Mouse (Mus musculus) lung, embryonic 15.5 days (tissue): ENCODE data around the gene Gm853. TPM values are rescaled to one million over a fixed set of nuclear protein-coding genes. Genes with fewer than 3 reads are reported as not detected.

ENCODE experiments used
- ATAC-seq: fragments of 200-750 bp; cut with Nextera tagmentation; 2 replicates; pipeline ENCODE4 v1.8.0; 2017; ENCODE audit warnings: moderate number of reproducible peaks, borderline replicate concordance; ENCODE audit not compliant: low FRiP score, low TSS enrichment; ENCODE audit errors: extremely low read depth
- H3K27ac ChIP-seq: fragments of 300-500 bp; sonication (generic); 2 replicates; pipeline ENCODE4 v1.5.1; 2015; ENCODE audit warnings: moderate library complexity, mild to moderate bottlenecking, inconsistent platforms
- H3K27me3 ChIP-seq: fragments of 300-500 bp; sonication (generic); 2 replicates; pipeline ENCODE4 v1.6.1; 2015; ENCODE audit warnings: inconsistent platforms
- H3K36me3 ChIP-seq: fragments of 300-500 bp; sonication (generic); 2 replicates; pipeline ENCODE4 v1.6.1; 2015; ENCODE audit warnings: inconsistent platforms
- H3K4me1 ChIP-seq: fragments of 300-500 bp; sonication (generic); 2 replicates; pipeline ENCODE4 v1.6.1; 2015; ENCODE audit warnings: inconsistent platforms
- H3K4me2 ChIP-seq: fragments of 300-500 bp; sonication (generic); 2 replicates; pipeline ENCODE4 v1.6.1; 2015; ENCODE audit warnings: inconsistent platforms, mild to moderate bottlenecking, moderate library complexity
- H3K4me3 ChIP-seq: fragments of 300-500 bp; sonication (generic); 2 replicates; pipeline ENCODE4 v1.5.1; 2015; ENCODE audit warnings: mild to moderate bottlenecking, inconsistent platforms
- H3K9ac ChIP-seq: fragments of 300-500 bp; sonication (generic); 2 replicates; pipeline ENCODE4 v1.6.1; 2015; ENCODE audit warnings: inconsistent platforms
- H3K9me3 ChIP-seq: fragments of 300-500 bp; sonication (generic); 2 replicates; pipeline ENCODE4 v1.6.1; 2016; ENCODE audit warnings: inconsistent platforms
- WGBS: fragments of 180-500 bp; shearing (Covaris S2); methylation state at CpG from one replicate; pipeline ENCODE4 v1.1.7; 2015; 5-methylcytosine and 5-hydroxymethylcytosine counted together
- polyA plus RNA-seq: library from polyadenylated mRNA; unstranded; fragments of >200 nt; fragmentation: Nextera tagmentation; extraction: Ambion mirVana; gene quantifications from 2 replicates; pipeline ENCODE4 v1.2.1, GENCODE M21; 2015

Gm853 gene
- polyA plus RNA-seq, 1 experiment from 2014 or later: not detected

GRCm38 (mm10) chr4:130183023-130183422 is 39.2 kb downstream of the Gm853 start:
- ATAC-seq: no peak

GRCm38 (mm10) chr4:130181886-130182285 is 40.3 kb downstream of the Gm853 start:
- H3K27me3 ChIP-seq: no peaks in the 10 kb centered on the region
- no peaks in the 10 kb centered on the region for H3K9me3 ChIP-seq
- no peaks in the 10 kb centered on the region for H3K36me3 ChIP-seq
- ATAC-seq: no peak
- 21% methylated on average over 4 of the region's 4 CpGs for WGBS
- H3K4me1 ChIP-seq: peaks cover 41% of the 10 kb centered on the region
- H3K4me2 ChIP-seq: no peak overlapping the region
- H3K9ac ChIP-seq: no peak overlapping the region
- no peak overlapping the region for H3K27ac ChIP-seq
- H3K4me3 ChIP-seq: no peak overlapping the region

More at GRCm38 (mm10) chr4:130183023-130183422, 39.2 kb downstream of the Gm853 start:
- Histone ChIP-seq H3K27ac (no peak overlapping the region), H3K36me3 (no peaks in the 10 kb centered on the region), H3K4me3 (no peak overlapping the region), H3K27me3 (no peaks in the 10 kb centered on the region), H3K9me3 (no peaks in the 10 kb centered on the region), H3K9ac (no peak overlapping the region), H3K4me2 (no peak overlapping the region), H3K4me1 (peaks cover 30% of the 10 kb centered on the region)
- WGBS: 58% methylated on average over 13 of the region's 13 CpGs

DNA sequence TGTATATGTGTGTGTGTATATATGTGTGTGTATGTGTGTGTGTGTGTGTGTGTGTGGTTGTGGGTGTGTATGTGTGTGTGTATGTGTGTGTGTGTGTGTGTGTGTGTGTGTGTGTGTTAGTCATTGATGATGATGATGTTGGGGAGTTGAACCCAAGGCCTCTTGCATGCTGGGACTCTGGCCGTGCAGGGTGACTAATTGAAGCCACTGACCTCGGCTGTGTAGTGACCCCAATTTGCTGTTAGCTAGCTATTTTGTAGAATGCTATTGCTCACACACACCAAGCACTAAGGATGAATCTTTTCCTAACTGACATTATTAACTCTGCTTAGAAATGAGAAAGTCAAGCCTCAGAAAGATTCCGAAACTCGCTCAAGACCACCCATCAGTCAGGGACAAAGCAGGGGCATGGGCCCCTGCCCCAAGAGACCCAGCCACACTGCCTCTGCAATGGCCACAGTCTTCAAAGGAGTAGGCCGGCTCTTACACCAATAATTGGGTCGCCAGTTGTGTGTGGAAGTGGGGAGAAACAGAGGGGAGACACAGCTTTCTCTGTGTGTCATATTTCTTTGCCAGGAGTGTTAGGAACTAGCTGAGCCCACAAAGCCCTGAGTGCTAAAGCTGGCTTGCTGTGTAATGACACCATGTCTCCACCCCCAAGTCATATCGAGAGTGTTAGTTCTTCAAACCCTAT is 41.1 kb downstream of the Gm853 start:
- Histone ChIP-seq H3K4me2 (no peak overlapping the region), H3K27ac (no peak overlapping the region), H3K36me3 (no peaks in the 10 kb centered on the region), H3K9ac (no peak overlapping the region), H3K27me3 (no peaks in the 10 kb centered on the region), H3K4me3 (no peak overlapping the region), H3K4me1 (peaks cover 44% of the 10 kb centered on the region), H3K9me3 (no peaks in the 10 kb centered on the region)
- no peak for ATAC-seq
- WGBS: 66% methylated on average over 7 of the region's 7 CpGs

GRCm38 (mm10) chr4:130179876-130180275 is 42.3 kb downstream of the Gm853 start:
- H3K9me3 ChIP-seq: no peaks in the 10 kb centered on the region
- H3K9ac ChIP-seq: no peak overlapping the region
- H3K27ac ChIP-seq: no peak overlapping the region
- H3K36me3 ChIP-seq: no peaks in the 10 kb centered on the region
- 70% methylated on average over 3 of the region's 3 CpGs for WGBS
- no peak for ATAC-seq
- peaks cover 56% of the 10 kb centered on the region for H3K4me1 ChIP-seq
- no peaks in the 10 kb centered on the region for H3K27me3 ChIP-seq
- H3K4me3 ChIP-seq: no peak overlapping the region
- H3K4me2 ChIP-seq: no peak overlapping the region

GRCm38 (mm10) chr4:130177536-130177935 is 44.7 kb downstream of the Gm853 start:
- Histone ChIP-seq H3K27me3 (0 out of 2 replicates have a peak, but pooled peaks cover 8% of the 10 kb centered on the region), H3K4me1 (peaks cover 68% of the 10 kb centered on the region), H3K27ac (peak overlapping the region; percentile 82), H3K9me3 (no peaks in the 10 kb centered on the region), H3K36me3 (no peaks in the 10 kb centered on the region), H3K4me2 (0 out of 2 replicates have a peak overlapping the region, but pooled peaks have one; percentile 3), H3K4me3 (no peak overlapping the region), H3K9ac (no peak overlapping the region)
- no peak for ATAC-seq
- 42% methylated on average over 7 of the region's 7 CpGs for WGBS

GRCm38 (mm10) chr4:130177087-130177486 is 45.1 kb downstream of the Gm853 start:
- Histone ChIP-seq H3K4me1 (peaks cover 68% of the 10 kb centered on the region), H3K4me2 (0 out of 2 replicates have a peak overlapping the region, but pooled peaks have one; percentile 3), H3K9ac (no peak overlapping the region), H3K27ac (peak overlapping the region; percentile 82), H3K27me3 (0 out of 2 replicates have a peak, but pooled peaks cover 8% of the 10 kb centered on the region), H3K36me3 (no peaks in the 10 kb centered on the region), H3K4me3 (no peak overlapping the region), H3K9me3 (no peaks in the 10 kb centered on the region)
- no peak for ATAC-seq
- 27% methylated on average over 4 of the region's 4 CpGs for WGBS

DNA sequence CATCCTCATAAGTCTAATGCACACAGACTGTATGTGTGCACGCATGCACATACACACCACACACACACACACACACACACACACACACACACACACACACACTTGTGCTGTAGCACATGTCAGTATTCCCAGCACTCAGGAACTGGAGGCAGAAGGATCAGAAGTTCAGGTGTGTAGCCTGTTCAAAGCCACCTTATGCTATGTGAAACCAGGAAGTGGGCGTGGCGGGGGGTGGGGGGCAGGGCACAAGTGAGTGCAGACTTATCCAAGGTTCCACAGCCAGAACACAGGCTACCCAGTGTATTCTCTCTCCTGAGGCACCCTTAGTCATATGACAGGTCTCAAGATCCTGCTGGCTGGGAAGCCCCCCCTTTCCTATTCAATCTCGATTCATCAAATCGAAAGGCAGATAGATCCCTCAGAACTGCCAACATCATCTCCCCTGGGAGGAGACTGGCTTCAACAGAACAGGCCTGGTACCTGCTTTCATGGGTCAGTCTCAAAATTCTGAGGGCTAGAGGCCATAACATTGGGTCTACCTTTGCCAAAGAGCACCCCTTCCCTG is 46.0 kb downstream of the Gm853 start:
- H3K27ac ChIP-seq: peak overlapping the region; percentile 82
- peaks cover 68% of the 10 kb centered on the region for H3K4me1 ChIP-seq
- no peak overlapping the region for H3K4me3 ChIP-seq
- 54% methylated on average over 5 of the region's 5 CpGs for WGBS
- no peak overlapping the region for H3K4me2 ChIP-seq
- H3K9me3 ChIP-seq: no peaks in the 10 kb centered on the region
- ATAC-seq: no peak
- 0 out of 2 replicates have a peak, but pooled peaks cover 8% of the 10 kb centered on the region for H3K27me3 ChIP-seq
- no peak overlapping the region for H3K9ac ChIP-seq
- no peaks in the 10 kb centered on the region for H3K36me3 ChIP-seq

GRCm38 (mm10) chr4:130175072-130175711 is 47.0 kb downstream of the Gm853 start, which contains the start of gene Tinagl1:
Gene Tinagl1, minus strand, starts transcription at chr4:130175122.
- H3K27me3 ChIP-seq: 0 out of 2 replicates have a peak, but pooled peaks cover 8% of the 10 kb centered on the region
- 0 out of 2 replicates have a peak, but pooled peaks cover 3% of the 10 kb centered on the region for H3K36me3 ChIP-seq
- peak within 1 kb of the TSS; percentile 65 for H3K4me2 ChIP-seq
- peak within 1 kb of the TSS; percentile 82 for H3K27ac ChIP-seq
- peak within 1 kb of the TSS; percentile 40 for H3K4me3 ChIP-seq
- peaks cover 68% of the 10 kb centered on the region for H3K4me1 ChIP-seq
- 3% methylated on average over 14 of the region's 14 CpGs for WGBS
- ATAC-seq: peak; percentile 27
- H3K9ac ChIP-seq: peak within 1 kb of the TSS; percentile 17
- no peaks in the 10 kb centered on the region for H3K9me3 ChIP-seq

- H3K4me2 ChIP-seq: peak overlapping the region; percentile 65
- H3K36me3 ChIP-seq: 0 out of 2 replicates have a peak, but pooled peaks cover 4% of the 10 kb centered on the region
- peaks cover 68% of the 10 kb centered on the region for H3K4me1 ChIP-seq
- WGBS: 2% methylated on average over 25 of the region's 25 CpGs
- peak overlapping the region; percentile 40 for H3K4me3 ChIP-seq
- peak; percentile 78 for ATAC-seq
- no peaks in the 10 kb centered on the region for H3K9me3 ChIP-seq
- peak overlapping the region; percentile 82 for H3K27ac ChIP-seq
- H3K27me3 ChIP-seq: 0 out of 2 replicates have a peak, but pooled peaks cover 8% of the 10 kb centered on the region
- H3K9ac ChIP-seq: peak overlapping the region; percentile 17; the same call in 1 of the 2 replicates
Observed at GRCm38 (mm10) chr4:130174335-130175031, 47.7 kb downstream of the Gm853 start.

DNA sequence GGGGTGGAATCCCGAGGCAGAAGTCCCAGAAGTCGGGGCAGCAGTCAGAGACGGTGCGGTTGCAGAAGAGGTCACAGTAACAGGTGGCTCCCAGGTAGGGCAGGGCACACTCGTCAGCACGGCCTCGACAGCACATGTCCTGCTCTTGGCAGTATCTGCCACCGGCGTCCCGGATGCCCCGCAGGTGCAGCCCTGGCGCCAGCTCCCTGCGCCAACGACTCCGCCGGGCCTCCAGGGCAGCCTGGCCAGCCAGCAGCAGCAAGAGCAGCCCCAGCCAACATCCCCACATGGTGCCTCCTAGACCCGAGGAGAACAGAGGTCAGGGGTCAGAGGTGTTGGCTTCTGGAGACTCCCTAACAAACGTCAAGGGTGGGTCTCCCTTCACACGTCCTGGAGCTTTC is 48.3 kb downstream of the Gm853 start:
- Histone ChIP-seq H3K27ac (peak overlapping the region; percentile 82), H3K9me3 (no peaks in the 10 kb centered on the region), H3K27me3 (0 out of 2 replicates have a peak, but pooled peaks cover 8% of the 10 kb centered on the region), H3K4me1 (peaks cover 72% of the 10 kb centered on the region), H3K9ac (peak overlapping the region; percentile 17), H3K4me2 (peak overlapping the region; percentile 65), H3K4me3 (peak overlapping the region; percentile 40), H3K36me3 (0 out of 2 replicates have a peak, but pooled peaks cover 4% of the 10 kb centered on the region)
- 35% methylated on average over 19 of the region's 19 CpGs for WGBS
- ATAC-seq: no peak
